7 mouse cellular contexts compared by ENCODE assay signal in genomic region chr7:25221102-25221883, GRCm38 (mm10). TPM values are rescaled to one million over a fixed set of nuclear protein-coding genes. Genes with fewer than 3 reads are reported as not detected.
DNase-seq lines count a peak whose midpoint lies in the region; ATAC-seq lines count a peak whose summit lies in the region.

Gene Zfp526 (plus strand): TSS chr7:25221425.

- no peaks in the 10 kb centered on the region for H3K27me3 ChIP-seq in embryonic facial prominence, embryonic 10.5 days (replicated peaks; ENCODE audit: low read depth, poor library complexity, severe bottlenecking)
- no peaks in the 10 kb centered on the region for H3K27me3 ChIP-seq in limb, embryonic 10.5 days (ENCODE audit: low read depth, poor library complexity, severe bottlenecking)
- H3K27me3 ChIP-seq in midbrain, embryonic 13.5 days: no peaks in the 10 kb centered on the region

- under 1% methylated on average over 45 of the region's 45 CpGs for WGBS in embryonic facial prominence, embryonic 10.5 days
- under 1% methylated on average over 45 of the region's 45 CpGs for WGBS in limb, embryonic 10.5 days
- under 1% methylated on average over 44 of the region's 45 CpGs for WGBS in midbrain, embryonic 13.5 days

- peaks cover 37% of the 10 kb centered on the region for H3K36me3 ChIP-seq in embryonic facial prominence, embryonic 10.5 days (replicated peaks)
- H3K36me3 ChIP-seq in limb, embryonic 10.5 days: peaks cover 39% of the 10 kb centered on the region
- H3K36me3 ChIP-seq in midbrain, embryonic 13.5 days: peaks cover 38% of the 10 kb centered on the region

- H3K4me2 ChIP-seq in midbrain, embryonic 13.5 days (replicated peaks): peak within 1 kb of the TSS; percentile 88

- peak; percentile 98 for DNase-seq in adrenal gland, postnatal 10 days
- DNase-seq in embryonic facial prominence, embryonic 10.5 days (ENCODE audit: low spot score): peak; percentile 99
- DNase-seq in kidney, adult 11 months: peak; percentile 98
- peak; percentile 98 for DNase-seq in limb, embryonic 10.5 days (ENCODE audit: low spot score)
- peak; percentile 94 for DNase-seq in spleen, adult 12 weeks (ENCODE audit: low spot score)

- peak within 1 kb of the TSS; percentile 93 for H3K27ac ChIP-seq in embryonic facial prominence, embryonic 10.5 days (replicated peaks)
- H3K27ac ChIP-seq in limb, embryonic 10.5 days: peak within 1 kb of the TSS; percentile 94
- H3K27ac ChIP-seq in midbrain, embryonic 13.5 days: peak within 1 kb of the TSS; percentile 87

- peaks cover 47% of the 10 kb centered on the region for H3K4me1 ChIP-seq in embryonic facial prominence, embryonic 10.5 days
- H3K4me1 ChIP-seq in limb, embryonic 10.5 days: peaks cover 44% of the 10 kb centered on the region
- H3K4me1 ChIP-seq in midbrain, embryonic 13.5 days (replicated peaks): peaks cover 45% of the 10 kb centered on the region

- ATAC-seq in granulocyte monocyte progenitor cell, adult 5-6 weeks (replicated peaks; ENCODE audit: poor library complexity, severe bottlenecking): peak; percentile 56
- peak; percentile 97 for ATAC-seq in midbrain, embryonic 13.5 days

- no peaks in the 10 kb centered on the region for H3K9me3 ChIP-seq in embryonic facial prominence, embryonic 10.5 days
- H3K9me3 ChIP-seq in limb, embryonic 10.5 days (replicated peaks): no peaks in the 10 kb centered on the region
- no peaks in the 10 kb centered on the region for H3K9me3 ChIP-seq in midbrain, embryonic 13.5 days

- H3K9ac ChIP-seq in midbrain, embryonic 13.5 days (replicated peaks): peak within 1 kb of the TSS; percentile 76

- peak within 1 kb of the TSS; percentile 67 for H3K4me3 ChIP-seq in embryonic facial prominence, embryonic 10.5 days
- H3K4me3 ChIP-seq in limb, embryonic 10.5 days: peak within 1 kb of the TSS; percentile 81
- H3K4me3 ChIP-seq in midbrain, embryonic 13.5 days (replicated peaks): peak within 1 kb of the TSS; percentile 64

RNA-seq across cellular contexts. Expression of gene Zfp526, which starts in this region (rescaled TPM):
- 10 to 100 TPM in 1 of 2 experiments, 1 to 10 TPM in 1; 9.2 to 11.8 TPM for total RNA-seq in adrenal gland, postnatal 10 days (2021)
- polyA plus RNA-seq in embryonic facial prominence, embryonic 10.5 days (2016; fragmentation: Nextera tagmentation; extraction: Ambion mirVana): 2.7 and 3.3 TPM in 2 replicates
- 9.8 and 10.0 TPM in 2 replicates for total RNA-seq in granulocyte monocyte progenitor cell, adult 5-6 weeks (2014; fragmentation: Nextera tagmentation)
- total RNA-seq in granulocyte monocyte progenitor cell, adult 5-6 weeks (2017): 4.9 and 5.2 TPM in 2 replicates
- polyA plus RNA-seq in limb, embryonic 10.5 days (2016; fragmentation: Nextera tagmentation; extraction: Ambion mirVana): 3.1 and 3.3 TPM in 2 replicates
- polyA plus RNA-seq in midbrain, embryonic 13.5 days (2015; fragmentation: Nextera tagmentation; extraction: Ambion mirVana): 2.2 and 2.6 TPM in 2 replicates

Comparison
In these comparisons a context has a peak if more than half of its experiments do, and no peak if none do; other contexts are left out.
1. Peak in every context shown above with its lines: DNase-seq, ATAC-seq, H3K4me3 ChIP-seq and H3K27ac ChIP-seq.